Mouse (Mus musculus): ENCODE measurements around the gene Gal3st4. TPM values are rescaled to one million over a fixed set of nuclear protein-coding genes. Genes with fewer than 3 reads are reported as not detected.

Gal3st4 gene
- polyA plus RNA-seq, 1 experiment from 2014 or later: 4.4 TPM

GRCm38 (mm10) chr5:138280425-138280768, 7.8 kb upstream of the Gal3st4 start:
- Histone ChIP-seq H3K4me3 (ENCODE audit: low read depth, low read length) (peak overlapping the region; percentile 67), H3K27me3 (ENCODE audit: control insufficient read depth, insufficient read depth, low read length) (no peaks in the 10 kb centered on the region), H3K4me2 (replicated peaks; ENCODE audit: low read depth, low read length) (peak overlapping the region; percentile 45), H3K9me3 (ENCODE audit: control insufficient read depth, low read depth, low read length) (peaks cover 5% of the 10 kb centered on the region; the same call in 1 of the 2 replicates), H3K9ac (replicated peaks; ENCODE audit: low read depth, low read length) (no peak overlapping the region), H3K36me3 (ENCODE audit: control insufficient read depth, insufficient read depth, low read length) (no peaks in the 10 kb centered on the region), H3K4me1 (ENCODE audit: control insufficient read depth, insufficient read depth, low read length) (peaks cover 13% of the 10 kb centered on the region), H3K27ac (ENCODE audit: low read length) (no peak overlapping the region)
- WGBS: 27% methylated on average over 26 of the region's 26 CpGs
- ATAC-seq (ENCODE audit: insufficient number of reproducible peaks, insufficient read depth, low FRiP score, low read depth): no peak

- under 1% methylated on average over 56 of the region's 56 CpGs for WGBS
- H3K4me3 ChIP-seq (ENCODE audit: low read depth, low read length): peak within 1 kb of the TSS; percentile 67
- ATAC-seq (ENCODE audit: insufficient number of reproducible peaks, insufficient read depth, low FRiP score, low read depth): peak; percentile 99
Observed at GRCm38 (mm10) chr5:138279585-138280424, 7.2 kb upstream of the Gal3st4 start, which contains the start of the genes Gm43720, Gpc2 and Stag3. TSS of gene Gm43720 (minus strand) at chr5:138279958. TSS of gene Gpc2 (minus strand) at chr5:138280005. TSS of gene Stag3 (plus strand) at chr5:138280240.

GRCm38 (mm10) chr5:138277994-138278393, 5.4 kb upstream of the Gal3st4 start:
- WGBS: 88% methylated on average over 7 of the region's 7 CpGs
- H3K4me3 ChIP-seq (ENCODE audit: low read depth, low read length): no peak overlapping the region

More at GRCm38 (mm10) chr5:138279585-138280424, 7.2 kb upstream of the Gal3st4 start, which contains the start of the genes Gm43720, Gpc2 and Stag3:
- Histone ChIP-seq H3K9ac (replicated peaks; ENCODE audit: low read depth, low read length) (peak within 1 kb of the TSS; percentile 61), H3K9me3 (ENCODE audit: control insufficient read depth, low read depth, low read length) (peaks cover 5% of the 10 kb centered on the region; the same call in 1 of the 2 replicates), H3K36me3 (ENCODE audit: control insufficient read depth, insufficient read depth, low read length) (0 out of 2 replicates have a peak, but pooled peaks cover 3% of the 10 kb centered on the region), H3K4me1 (ENCODE audit: control insufficient read depth, insufficient read depth, low read length) (peaks cover 18% of the 10 kb centered on the region), H3K27ac (ENCODE audit: low read length) (0 out of 2 replicates have a peak within 1 kb of the TSS, but pooled peaks have one; percentile 33), H3K27me3 (ENCODE audit: control insufficient read depth, insufficient read depth, low read length) (no peaks in the 10 kb centered on the region), H3K4me2 (replicated peaks; ENCODE audit: low read depth, low read length) (peak within 1 kb of the TSS; percentile 45)

GRCm38 (mm10) chr5:138275216-138276050, 2.8 kb upstream of the Gal3st4 start:
- peak overlapping the region; percentile 25; the same call in 1 of the 2 replicates for H3K4me2 ChIP-seq (replicated peaks; ENCODE audit: low read depth, low read length)
- no peaks in the 10 kb centered on the region for H3K27me3 ChIP-seq (ENCODE audit: control insufficient read depth, insufficient read depth, low read length)
- H3K27ac ChIP-seq (ENCODE audit: low read length): no peak overlapping the region
- peaks cover 22% of the 10 kb centered on the region for H3K4me1 ChIP-seq (ENCODE audit: control insufficient read depth, insufficient read depth, low read length)
- no peak overlapping the region for H3K4me3 ChIP-seq (ENCODE audit: low read depth, low read length)
- no peak for ATAC-seq (ENCODE audit: insufficient number of reproducible peaks, insufficient read depth, low FRiP score, low read depth)
- H3K36me3 ChIP-seq (ENCODE audit: control insufficient read depth, insufficient read depth, low read length): 0 out of 2 replicates have a peak, but pooled peaks cover 3% of the 10 kb centered on the region
- peaks cover 2% of the 10 kb centered on the region; the same call in 1 of the 2 replicates for H3K9me3 ChIP-seq (ENCODE audit: control insufficient read depth, low read depth, low read length)
- H3K9ac ChIP-seq (replicated peaks; ENCODE audit: low read depth, low read length): no peak overlapping the region; the same call in 1 of the 2 replicates
- WGBS: 26% methylated on average over 41 of the region's 41 CpGs

More at GRCm38 (mm10) chr5:138277994-138278393, 5.4 kb upstream of the Gal3st4 start:
- Histone ChIP-seq H3K36me3 (ENCODE audit: control insufficient read depth, insufficient read depth, low read length) (0 out of 2 replicates have a peak, but pooled peaks cover 3% of the 10 kb centered on the region), H3K27me3 (ENCODE audit: control insufficient read depth, insufficient read depth, low read length) (no peaks in the 10 kb centered on the region), H3K9me3 (ENCODE audit: control insufficient read depth, low read depth, low read length) (peaks cover 5% of the 10 kb centered on the region; the same call in 1 of the 2 replicates), H3K4me2 (replicated peaks; ENCODE audit: low read depth, low read length) (no peak overlapping the region), H3K4me1 (ENCODE audit: control insufficient read depth, insufficient read depth, low read length) (peaks cover 18% of the 10 kb centered on the region), H3K27ac (ENCODE audit: low read length) (no peak overlapping the region), H3K9ac (replicated peaks; ENCODE audit: low read depth, low read length) (no peak overlapping the region)
- ATAC-seq (ENCODE audit: insufficient number of reproducible peaks, insufficient read depth, low FRiP score, low read depth): no peak

GRCm38 (mm10) chr5:138274186-138274585, 1.5 kb upstream of the Gal3st4 start:
- H3K36me3 ChIP-seq (ENCODE audit: control insufficient read depth, insufficient read depth, low read length): 0 out of 2 replicates have a peak, but pooled peaks cover 3% of the 10 kb centered on the region
- 83% methylated on average over 8 of the region's 8 CpGs for WGBS
- ATAC-seq (ENCODE audit: insufficient number of reproducible peaks, insufficient read depth, low FRiP score, low read depth): no peak
- no peaks in the 10 kb centered on the region for H3K9me3 ChIP-seq (ENCODE audit: control insufficient read depth, low read depth, low read length)
- no peak overlapping the region for H3K4me2 ChIP-seq (replicated peaks; ENCODE audit: low read depth, low read length)
- peaks cover 22% of the 10 kb centered on the region for H3K4me1 ChIP-seq (ENCODE audit: control insufficient read depth, insufficient read depth, low read length)
- no peaks in the 10 kb centered on the region for H3K27me3 ChIP-seq (ENCODE audit: control insufficient read depth, insufficient read depth, low read length)
- no peak overlapping the region for H3K4me3 ChIP-seq (ENCODE audit: low read depth, low read length)
- H3K9ac ChIP-seq (replicated peaks; ENCODE audit: low read depth, low read length): no peak overlapping the region
- H3K27ac ChIP-seq (ENCODE audit: low read length): no peak overlapping the region

- no peak overlapping the region for H3K27ac ChIP-seq (ENCODE audit: low read length)
- peaks cover 12% of the 10 kb centered on the region for H3K4me1 ChIP-seq (ENCODE audit: control insufficient read depth, insufficient read depth, low read length)
- no peak overlapping the region for H3K4me2 ChIP-seq (replicated peaks; ENCODE audit: low read depth, low read length)
- ATAC-seq (ENCODE audit: insufficient number of reproducible peaks, insufficient read depth, low FRiP score, low read depth): no peak
- H3K9ac ChIP-seq (replicated peaks; ENCODE audit: low read depth, low read length): no peak overlapping the region
- 48% methylated on average over 3 of the region's 3 CpGs for WGBS
- no peaks in the 10 kb centered on the region for H3K9me3 ChIP-seq (ENCODE audit: control insufficient read depth, low read depth, low read length)
- H3K27me3 ChIP-seq (ENCODE audit: control insufficient read depth, insufficient read depth, low read length): no peaks in the 10 kb centered on the region
- 0 out of 2 replicates have a peak, but pooled peaks cover 3% of the 10 kb centered on the region for H3K36me3 ChIP-seq (ENCODE audit: control insufficient read depth, insufficient read depth, low read length)
- H3K4me3 ChIP-seq (ENCODE audit: low read depth, low read length): no peak overlapping the region
Observed at GRCm38 (mm10) chr5:138271232-138271631, 1.4 kb downstream of the Gal3st4 start.

DNA sequence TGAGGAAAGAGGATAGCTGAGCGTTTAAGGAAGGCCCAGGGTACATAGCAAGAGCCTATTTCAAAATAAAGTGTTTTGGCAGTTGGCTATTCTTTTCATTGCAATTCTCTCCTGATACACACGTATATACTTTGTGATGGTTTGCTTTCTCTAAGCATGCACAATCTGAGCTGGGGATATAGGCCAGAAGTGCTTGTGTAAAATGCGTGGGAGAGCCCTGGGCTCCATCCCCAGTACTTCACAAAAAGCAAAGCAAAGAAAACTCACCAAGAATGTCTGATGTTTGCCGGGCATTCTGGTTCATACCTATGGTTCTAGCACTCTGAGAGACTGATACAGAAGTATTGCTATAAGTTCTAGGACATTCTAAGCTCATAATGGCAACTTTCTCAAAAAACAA, 3.7 kb downstream of the Gal3st4 start:
- Histone ChIP-seq H3K9me3 (ENCODE audit: control insufficient read depth, low read depth, low read length) (no peaks in the 10 kb centered on the region), H3K4me3 (ENCODE audit: low read depth, low read length) (no peak overlapping the region), H3K27ac (ENCODE audit: low read length) (no peak overlapping the region), H3K4me2 (replicated peaks; ENCODE audit: low read depth, low read length) (no peak overlapping the region), H3K27me3 (ENCODE audit: control insufficient read depth, insufficient read depth, low read length) (no peaks in the 10 kb centered on the region), H3K9ac (replicated peaks; ENCODE audit: low read depth, low read length) (no peak overlapping the region), H3K36me3 (ENCODE audit: control insufficient read depth, insufficient read depth, low read length) (0 out of 2 replicates have a peak, but pooled peaks cover 3% of the 10 kb centered on the region), H3K4me1 (ENCODE audit: control insufficient read depth, insufficient read depth, low read length) (peaks cover 12% of the 10 kb centered on the region; the same call in 1 of the 2 replicates)
- WGBS: 72% methylated on average over 4 of the region's 4 CpGs
- ATAC-seq (ENCODE audit: insufficient number of reproducible peaks, insufficient read depth, low FRiP score, low read depth): no peak

DNA sequence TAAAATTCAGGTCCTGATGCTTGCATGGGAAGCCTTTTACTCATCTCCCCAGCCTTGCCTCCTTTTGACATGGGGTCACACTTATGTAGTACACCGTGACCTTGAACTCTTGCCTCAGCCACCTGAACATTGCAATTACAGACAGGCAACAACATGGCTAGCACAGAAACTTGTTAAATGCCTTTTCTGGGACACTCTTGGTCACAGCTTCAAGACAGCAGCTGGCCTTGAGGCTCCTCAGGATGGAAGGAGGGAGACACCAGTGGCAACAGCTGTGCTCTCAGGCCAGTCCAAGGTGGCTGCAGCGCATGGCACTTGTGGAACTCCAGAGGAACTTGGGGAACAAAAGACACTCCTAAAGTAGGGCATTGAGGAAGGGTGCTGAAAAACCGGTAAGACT, 5.5 kb downstream of the Gal3st4 start:
- H3K36me3 ChIP-seq (ENCODE audit: control insufficient read depth, insufficient read depth, low read length): 0 out of 2 replicates have a peak, but pooled peaks cover 3% of the 10 kb centered on the region
- ATAC-seq (ENCODE audit: insufficient number of reproducible peaks, insufficient read depth, low FRiP score, low read depth): no peak
- no peak overlapping the region for H3K4me3 ChIP-seq (ENCODE audit: low read depth, low read length)
- no peak overlapping the region for H3K9ac ChIP-seq (replicated peaks; ENCODE audit: low read depth, low read length)
- 81% methylated on average over 3 of the region's 3 CpGs for WGBS
- no peaks in the 10 kb centered on the region for H3K9me3 ChIP-seq (ENCODE audit: control insufficient read depth, low read depth, low read length)
- H3K4me2 ChIP-seq (replicated peaks; ENCODE audit: low read depth, low read length): no peak overlapping the region
- H3K27me3 ChIP-seq (ENCODE audit: control insufficient read depth, insufficient read depth, low read length): no peaks in the 10 kb centered on the region
- H3K4me1 ChIP-seq (ENCODE audit: control insufficient read depth, insufficient read depth, low read length): peaks cover 21% of the 10 kb centered on the region; the same call in 1 of the 2 replicates
- no peak overlapping the region for H3K27ac ChIP-seq (ENCODE audit: low read length)

Data from stomach, embryonic 14.5 days (tissue).